14 mouse cellular contexts compared by ENCODE assay signal in the genomic region with DNA sequence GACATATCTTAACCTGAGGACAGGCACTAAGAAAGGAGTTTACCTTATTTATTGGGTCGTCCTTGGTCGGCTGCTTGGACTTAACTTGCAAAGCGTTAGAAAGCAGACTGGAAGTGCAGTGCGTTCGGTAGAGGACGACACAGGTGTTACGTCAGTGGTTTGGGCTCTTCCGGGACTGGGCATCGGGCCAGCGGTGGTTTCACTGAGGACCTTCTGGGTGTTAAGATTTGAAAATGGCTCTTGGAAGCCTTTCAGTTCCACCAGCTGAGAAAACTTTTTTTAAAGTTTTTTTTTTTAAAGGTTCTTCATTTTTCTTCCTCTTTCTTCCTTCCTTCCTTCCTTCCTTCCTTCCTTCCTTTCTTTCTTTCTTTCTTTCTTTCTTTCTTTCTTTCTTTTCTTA. TPM values are rescaled to one million over a fixed set of nuclear protein-coding genes. Genes with fewer than 3 reads are reported as not detected.
A peak's percentile ranks its signal among the peaks of the same experiment; 100 is the strongest.
DNase-seq lines count a peak whose midpoint lies in the region; ATAC-seq and TF ChIP-seq lines count a peak whose summit lies in the region.
"Had no signal": no experiment of that assay in that cellular context is flagged by ENCODE, and none has a peak within 500 bp of the region (broad histone marks: within the 10 kb centered on the region; RNA-seq: fewer than 3 reads in every experiment).

No protein-coding gene starts in this region.

- TF ChIP-seq CTCF in lung, postnatal 0 days (IDR thresholded peaks at IDR 0.05), result no peak

- peak; percentile 66 for ATAC-seq in lung, postnatal 0 days
- ATAC-seq: activated CD4-positive, CD25-positive, alpha-beta regulatory T cell, adult 4 months; midbrain, embryonic 13.5 days had no signal

- H3K36me3 ChIP-seq in lung, postnatal 0 days (ENCODE audit: insufficient read depth, low read length), result no peaks in the 10 kb centered on the region
- H3K36me3 ChIP-seq in forebrain, embryonic 10.5 days (replicated peaks), result no peaks in the 10 kb centered on the region
- H3K36me3 ChIP-seq: embryonic facial prominence, embryonic 13.5 days; limb, embryonic 12.5 days; midbrain, embryonic 13.5 days had no signal

- H3K4me1 ChIP-seq in lung, postnatal 0 days (ENCODE audit: insufficient read depth, low read depth, low read length), result no peaks in the 10 kb centered on the region
- peaks cover 24% of the 10 kb centered on the region for H3K4me1 ChIP-seq in forebrain, embryonic 10.5 days
- H3K4me1 ChIP-seq: embryonic facial prominence, embryonic 13.5 days; limb, embryonic 12.5 days; midbrain, embryonic 13.5 days had no signal

- WGBS in lung, postnatal 0 days, result 32% methylated on average over 10 of the region's 10 CpGs
- 81% methylated on average over 10 of the region's 10 CpGs for WGBS in forebrain, embryonic 10.5 days

- intact Hi-C loops in gastrocnemius, postnatal 14 days (cut with DNase I; ENCODE audit: low total_unique reads), result no loop called here
- intact Hi-C loops in gastrocnemius, postnatal 36 days (cut with DNase I), result no loop called here

- no peak overlapping the region for H3K9ac ChIP-seq in lung, postnatal 0 days (replicated peaks; ENCODE audit: low read depth)
- H3K9ac ChIP-seq: embryonic facial prominence, embryonic 13.5 days; limb, embryonic 12.5 days; midbrain, embryonic 13.5 days had no signal

- DNase-seq in gastrocnemius, postnatal 14 days, result peak; percentile 27
- no peak for DNase-seq in gastrocnemius, postnatal 36 days
- peak; percentile 66 for DNase-seq in A20 (ENCODE audit: low read depth, low spot score)
- DNase-seq in adrenal gland, postnatal 14 days, result peak; percentile 82
- peak; percentile 84 for DNase-seq in lung, postnatal 0 days (ENCODE audit: low spot score)
- no peak for DNase-seq in embryo, embryonic 11 days
- DNase-seq in thymus, postnatal 4 days, result no peak
- no peak for DNase-seq in forebrain, embryonic 10.5 days (ENCODE audit: extremely low spot score, low spot score)
- DNase-seq: cerebellum, adult 2 months had no signal

- no peak overlapping the region for H3K4me3 ChIP-seq in lung, postnatal 0 days (ENCODE audit: low read depth, low read length)
- no peak overlapping the region for H3K4me3 ChIP-seq in forebrain, embryonic 10.5 days
- H3K4me3 ChIP-seq: embryonic facial prominence, embryonic 13.5 days; layer of hippocampus, adult 2 months; limb, embryonic 12.5 days; midbrain, embryonic 13.5 days had no signal

- H3K27me3 ChIP-seq in lung, postnatal 0 days (replicated peaks; ENCODE audit: insufficient read depth, low read length), result no peaks in the 10 kb centered on the region
- 0 out of 2 replicates have a peak, but pooled peaks cover 6% of the 10 kb centered on the region for H3K27me3 ChIP-seq in forebrain, embryonic 10.5 days (ENCODE audit: poor library complexity, severe bottlenecking)
- H3K27me3 ChIP-seq: midbrain, embryonic 13.5 days had no signal

- TF ChIP-seq EP300 in lung, postnatal 0 days (IDR thresholded peaks at IDR 0.05), result no peak

- no peaks in the 10 kb centered on the region for H3K9me3 ChIP-seq in lung, postnatal 0 days (ENCODE audit: low read length)
- peaks cover 5% of the 10 kb centered on the region; the same call in 1 of the 2 replicates for H3K9me3 ChIP-seq in forebrain, embryonic 10.5 days
- H3K9me3 ChIP-seq: embryonic facial prominence, embryonic 13.5 days; midbrain, embryonic 13.5 days had no signal

- H3K27ac ChIP-seq in lung, postnatal 0 days (ENCODE audit: low read length), result no peak overlapping the region
- no peak overlapping the region for H3K27ac ChIP-seq in forebrain, embryonic 10.5 days
- H3K27ac ChIP-seq: embryonic facial prominence, embryonic 13.5 days; layer of hippocampus, adult 2 months; limb, embryonic 12.5 days; midbrain, embryonic 13.5 days had no signal

- H3K4me2 ChIP-seq in lung, postnatal 0 days (replicated peaks; ENCODE audit: low read depth, low read length), result 0 out of 2 replicates have a peak overlapping the region, but pooled peaks have one; percentile 19
- H3K4me2 ChIP-seq: embryonic facial prominence, embryonic 13.5 days; limb, embryonic 12.5 days; midbrain, embryonic 13.5 days had no signal

RNA-seq across cellular contexts. Expression of a gene that starts 25.6 kb away (rescaled TPM):
- 1 to 10 TPM in 1 of 2 experiments, under 1 TPM in 1; 0.60 to 1.3 TPM for total RNA-seq in gastrocnemius, postnatal 14 days (2021)
- 1 to 10 TPM in 1 of 2 experiments, under 1 TPM in 1; 0.91 to 1.2 TPM for total RNA-seq in gastrocnemius, postnatal 36 days (2021)
- 6.3 and 6.4 TPM in 2 replicates for total RNA-seq in adrenal gland, postnatal 14 days (2021)
- 3.5 and 4.1 TPM in 2 replicates for polyA plus RNA-seq in lung, postnatal 0 days (2015; fragmentation: Nextera tagmentation; extraction: Ambion mirVana)
- polyA plus RNA-seq in forebrain, embryonic 10.5 days (2016; fragmentation: Nextera tagmentation; extraction: Ambion mirVana), result 11.4 and 11.6 TPM in 2 replicates

RNA-seq across cellular contexts. Expression of a gene that starts 27.9 kb away (rescaled TPM):
- total RNA-seq in gastrocnemius, postnatal 14 days (2021), result under 1 TPM; 0.51 to 0.64 TPM
- total RNA-seq in gastrocnemius, postnatal 36 days (2021), result under 1 TPM; 0.59 to 0.72 TPM
- total RNA-seq in adrenal gland, postnatal 14 days (2021), result 9.2 and 10.1 TPM in 2 replicates
- 0.36 and 0.45 TPM in 2 replicates for polyA plus RNA-seq in lung, postnatal 0 days (2015; fragmentation: Nextera tagmentation; extraction: Ambion mirVana)
- 0.91 and 1.1 TPM in 2 replicates for polyA plus RNA-seq in forebrain, embryonic 10.5 days (2016; fragmentation: Nextera tagmentation; extraction: Ambion mirVana)
- polyA plus RNA-seq: activated CD4-positive, CD25-positive, alpha-beta regulatory T cell, adult 4 months had no signal

RNA-seq across cellular contexts. Expression of a gene that starts 59.3 kb away (rescaled TPM):
- 10 to 100 TPM; 26.2 to 27.4 TPM for total RNA-seq in gastrocnemius, postnatal 14 days (2021)
- total RNA-seq in gastrocnemius, postnatal 36 days (2021), result 10 to 100 TPM; 40.7 to 46.4 TPM
- total RNA-seq in adrenal gland, postnatal 14 days (2021), result 37.0 and 45.2 TPM in 2 replicates
- polyA plus RNA-seq in lung, postnatal 0 days (2015; fragmentation: Nextera tagmentation; extraction: Ambion mirVana), result 3.0 and 3.5 TPM in 2 replicates
- polyA plus RNA-seq in forebrain, embryonic 10.5 days (2016; fragmentation: Nextera tagmentation; extraction: Ambion mirVana), result 1.5 and 2.5 TPM in 2 replicates

Comparison
In these comparisons a context has a peak if more than half of its experiments do, and no peak if none do; other contexts are left out.
1. DNase-seq: peak in gastrocnemius, postnatal 14 days (single experiment), A20 (single experiment), adrenal gland, postnatal 14 days (single experiment) and lung, postnatal 0 days (single experiment); none in gastrocnemius, postnatal 36 days (0 of 2), embryo, embryonic 11 days (single experiment), thymus, postnatal 4 days (single experiment) and forebrain, embryonic 10.5 days (single experiment).